Mouse (Mus musculus): ENCODE data around the gene Mien1.

DNA sequence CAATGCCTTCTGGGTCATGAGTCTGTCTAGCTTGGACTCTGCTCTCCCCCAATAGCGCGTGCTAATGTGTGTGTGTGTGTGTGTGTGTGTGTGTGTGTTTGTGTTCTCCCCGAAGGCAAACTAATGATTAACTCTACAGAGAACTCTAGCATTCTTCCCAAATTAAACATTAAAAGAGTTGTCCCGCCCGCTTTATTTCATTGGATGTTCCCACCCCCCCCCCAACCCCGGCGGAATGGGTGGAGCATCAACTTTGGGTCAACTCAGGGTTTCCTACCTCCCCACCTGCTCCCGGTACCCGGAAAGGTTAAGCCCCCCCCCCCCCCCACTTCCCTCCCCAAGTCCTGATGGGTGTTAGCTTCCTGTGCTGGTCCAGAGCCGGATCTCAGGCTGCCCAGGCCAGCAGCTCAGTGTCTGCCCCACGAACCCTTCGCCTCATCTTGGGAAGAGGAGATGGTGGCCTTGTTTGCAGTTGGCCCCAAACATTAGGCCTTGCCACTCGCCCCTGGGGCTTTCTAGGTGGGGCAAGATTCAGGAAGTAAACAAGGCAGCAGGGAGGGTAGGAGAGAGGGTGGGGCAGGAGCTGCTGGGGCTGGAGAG lies 9.5 kb upstream of the Mien1 start:
- TF ChIP-seq CTCF (IDR thresholded peaks at IDR 0.05; ENCODE audit: extremely low read depth, insufficient read depth, insufficient read length, insufficient replicate concordance) (no peak), POLR2A (IDR thresholded peaks at IDR 0.05; ENCODE audit: low read depth, low read length) (no peak)

All from spleen, adult 2 months (tissue).